Mouse (Mus musculus) thymus, postnatal 4 days (tissue): ENCODE data around the gene Fn3krp.

Experiments used
- DNase-seq: peaks from one replicate; pipeline ENCODE4 v3.0.0; 2021

The Fn3krp gene

GRCm38 (mm10) chr11:121420830-121421552 is at the start of gene Fn3krp:
Gene Fn3krp, plus strand, starts transcription at chr11:121421401.
- DNase-seq, result peak; percentile 100

DNA sequence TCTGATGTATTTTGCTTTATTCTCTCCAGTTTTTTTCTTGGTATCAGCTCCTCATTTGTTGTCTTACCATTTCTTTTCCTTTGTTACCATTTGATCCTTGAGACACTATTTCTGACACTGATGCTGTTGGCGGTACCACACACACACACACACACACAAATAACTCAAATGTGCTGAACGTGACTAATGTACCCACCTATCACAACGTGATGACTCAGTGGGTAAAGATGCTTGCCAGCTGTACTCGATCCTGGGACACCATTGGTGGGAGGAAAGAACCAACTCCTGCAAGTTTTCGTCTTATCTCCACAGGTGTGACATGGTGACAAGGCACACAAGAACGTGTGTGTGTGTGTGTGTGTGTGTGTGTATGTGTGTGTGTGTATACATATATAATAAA is 47.9 kb upstream of the Fn3krp start:
- DNase-seq, result no peak

GRCm38 (mm10) chr11:121378644-121379043 is 42.6 kb upstream of the Fn3krp start:
- DNase-seq, result no peak

DNA sequence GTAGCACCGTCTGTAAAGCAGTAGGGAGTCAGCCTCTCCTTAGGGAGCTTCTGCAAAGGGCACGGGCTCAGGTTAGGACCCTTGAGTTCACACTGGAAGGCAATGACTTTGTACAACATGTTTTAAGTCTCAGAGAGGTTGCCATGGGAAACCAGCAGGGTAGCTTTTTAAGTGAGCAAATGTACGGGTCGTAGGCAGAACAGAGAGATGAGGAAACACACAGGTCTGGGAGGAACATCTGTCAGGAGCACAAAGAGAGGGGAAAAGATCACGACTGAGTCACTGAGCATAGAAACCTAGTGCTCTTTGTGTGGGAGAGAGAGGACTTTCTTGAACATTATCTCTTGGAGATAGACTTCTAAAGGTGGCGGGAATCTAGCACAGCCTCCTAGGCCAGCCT is 40.9 kb upstream of the Fn3krp start:
- no peak for DNase-seq

DNA sequence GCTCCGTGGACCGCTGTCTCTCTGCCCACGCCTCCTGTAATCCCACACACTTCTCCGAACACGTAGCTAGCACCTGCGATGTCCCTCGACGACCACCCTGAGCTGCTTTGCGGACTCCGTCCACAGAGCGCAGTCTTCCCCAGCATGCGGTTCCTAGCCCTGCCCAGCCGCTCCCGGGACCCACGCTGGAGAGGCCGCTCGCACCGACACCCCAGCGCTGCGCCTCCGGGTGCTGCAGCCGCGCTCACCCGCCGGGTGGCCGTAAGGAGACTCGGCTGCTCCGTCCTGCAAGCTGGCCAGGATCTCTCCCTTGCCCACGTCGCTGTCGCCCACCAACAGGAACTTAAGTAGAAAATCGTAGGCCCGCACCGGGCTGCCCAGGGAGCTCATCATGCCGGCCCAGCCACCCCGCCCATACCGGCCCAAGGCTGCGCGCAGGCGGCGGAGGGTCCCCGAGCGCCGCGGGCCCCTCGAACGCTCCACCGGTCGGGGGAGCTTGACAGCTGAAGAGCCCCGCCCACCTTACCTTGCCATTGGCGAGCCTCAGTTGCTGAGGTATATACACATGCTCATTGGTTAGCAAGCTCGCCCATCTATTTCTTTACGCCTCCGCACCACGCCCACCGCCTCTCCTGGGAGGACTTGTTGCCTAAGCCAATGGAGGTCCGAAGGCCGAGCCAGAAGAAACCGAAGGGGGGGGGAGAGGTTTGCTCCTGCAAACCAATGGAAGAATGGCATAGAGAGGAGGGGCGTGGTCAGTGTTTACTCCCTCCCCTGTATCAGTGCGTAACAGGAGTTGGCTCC is 33.2 kb upstream of the Fn3krp start, which contains the start of gene Rab40b:
Gene Rab40b (minus strand): TSS at position 502 of the 804 bp plus-strand sequence.
- peak; percentile 78 for DNase-seq

- DNase-seq, result no peak
These were observed 32.7 kb upstream of the Fn3krp start for GRCm38 (mm10) chr11:121388554-121388945.

- DNase-seq, result no peak
These were observed 30.4 kb upstream of the Fn3krp start for GRCm38 (mm10) chr11:121390793-121391192.

- no peak for DNase-seq
These were observed 28.8 kb upstream of the Fn3krp start for GRCm38 (mm10) chr11:121392405-121392804.

GRCm38 (mm10) chr11:121407366-121408155 is 13.6 kb upstream of the Fn3krp start:
- no peak for DNase-seq

DNA sequence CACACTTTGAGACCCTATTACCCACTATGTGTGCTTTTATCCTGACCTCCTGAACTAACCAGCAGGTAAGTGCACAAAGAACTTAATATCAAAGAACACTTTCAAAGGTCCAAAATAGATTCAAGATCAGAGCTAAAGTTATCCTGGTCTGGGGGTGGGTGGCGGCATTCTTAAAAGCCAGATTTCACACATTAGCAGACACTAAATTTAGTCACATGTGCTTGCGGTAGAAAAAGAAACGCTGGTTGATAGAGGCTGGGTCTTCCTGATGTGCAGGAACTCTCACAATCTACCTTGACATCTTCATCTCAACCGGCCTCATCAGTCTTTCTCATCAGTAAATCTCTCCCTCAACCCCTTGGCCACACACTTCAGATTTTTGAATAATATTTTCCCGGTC is 6.4 kb upstream of the Fn3krp start:
- DNase-seq, result no peak

DNA sequence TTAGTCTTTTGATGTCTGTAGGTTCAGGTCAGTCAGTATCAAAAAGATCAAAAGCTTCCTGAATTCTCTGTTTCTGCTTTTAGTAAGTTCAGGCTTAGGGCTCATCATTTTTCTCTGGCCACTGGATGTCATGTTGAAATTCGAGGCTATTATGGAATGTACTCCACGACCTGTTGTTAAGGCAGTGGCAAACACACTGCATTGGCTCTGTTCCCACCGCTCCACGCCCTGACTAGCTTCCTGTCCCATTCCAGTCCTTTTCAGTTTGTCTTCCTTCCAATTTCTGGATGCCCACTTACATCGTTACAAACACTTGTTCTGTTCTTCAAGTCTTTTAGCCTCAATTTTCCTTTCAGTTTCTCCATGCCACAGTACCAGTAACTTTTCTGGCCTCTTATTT is 5.8 kb upstream of the Fn3krp start:
- no peak for DNase-seq

DNA sequence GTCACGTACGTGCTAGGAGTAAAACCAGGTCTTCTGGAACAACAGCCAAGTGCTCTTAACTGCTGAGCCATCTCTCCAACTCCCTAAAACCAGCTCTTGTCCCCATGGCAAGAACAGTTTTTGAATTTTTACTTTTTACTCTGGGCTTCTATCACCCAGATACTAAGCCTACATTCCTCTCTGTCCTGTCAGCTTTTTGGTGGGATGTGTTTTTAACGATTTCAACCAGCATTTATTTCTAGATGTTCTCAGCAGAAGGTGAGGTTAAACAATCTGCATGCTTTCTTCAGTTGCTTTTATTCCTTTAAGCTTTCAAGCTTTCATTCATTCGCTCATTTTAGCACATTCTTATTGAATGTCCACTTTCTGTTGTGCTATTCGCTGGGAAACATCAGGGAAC is 3.2 kb upstream of the Fn3krp start:
- DNase-seq, result no peak

GRCm38 (mm10) chr11:121418932-121419331 is 2.3 kb upstream of the Fn3krp start:
- no peak for DNase-seq

GRCm38 (mm10) chr11:121420379-121420778 is 822 bp upstream of the Fn3krp start:
- no peak for DNase-seq

DNA sequence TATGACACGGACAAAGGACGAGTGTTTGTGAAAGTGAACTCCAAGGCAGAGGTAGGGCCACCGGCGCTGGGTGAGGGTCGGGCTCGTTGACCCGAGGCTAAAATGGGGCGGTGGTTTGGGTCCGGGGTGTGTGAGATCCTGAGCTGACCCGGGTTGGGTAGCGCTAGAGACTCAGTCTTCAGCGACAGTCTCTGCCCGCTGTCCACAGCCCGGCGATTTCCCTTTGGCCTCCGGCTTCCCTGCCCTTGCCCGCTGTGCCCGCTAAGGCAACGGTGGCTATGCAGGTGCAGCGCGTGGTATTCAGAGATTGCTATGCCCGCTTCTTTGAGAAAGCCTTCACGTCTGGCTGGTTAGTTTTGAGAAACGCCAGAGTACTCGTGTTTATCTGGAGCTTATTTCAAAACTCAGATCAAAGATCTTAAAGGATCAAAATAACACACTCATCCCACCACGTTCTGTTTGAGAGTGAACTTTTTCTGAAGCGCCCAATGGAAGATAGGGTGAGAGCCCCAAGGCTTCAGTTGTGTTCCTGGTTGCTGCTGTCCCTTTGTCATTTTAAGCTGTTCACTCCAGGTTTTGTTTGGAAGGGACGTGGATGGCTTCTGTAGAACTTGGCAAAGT is 462 bp downstream of the Fn3krp start:
- DNase-seq, result no peak

DNA sequence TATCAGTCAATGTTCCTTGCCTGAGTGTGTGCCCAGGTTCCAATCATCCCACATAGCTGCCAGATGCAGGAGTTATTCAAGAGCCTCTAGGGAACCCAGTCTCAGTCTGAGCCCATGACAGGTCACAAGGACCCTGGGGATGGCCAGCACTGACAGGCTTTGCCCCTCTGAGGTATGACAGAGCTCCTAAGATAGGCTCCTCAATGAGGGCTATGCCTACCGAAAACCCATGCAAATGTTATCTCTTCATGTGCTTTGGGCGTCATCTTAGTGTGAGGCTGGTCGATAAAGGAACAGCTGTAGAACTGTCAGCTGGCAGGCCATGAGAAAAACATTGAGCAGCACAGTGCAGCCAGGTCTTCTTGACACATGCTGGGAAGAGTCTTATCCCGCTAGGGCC is 12.2 kb downstream of the Fn3krp start:
- DNase-seq, result no peak

- peak; percentile 99 for DNase-seq
These were observed 13.3 kb downstream of the Fn3krp start, which contains the start of gene Fn3k for GRCm38 (mm10) chr11:121434156-121435155. Gene Fn3k, plus strand, starts transcription at chr11:121434913.

GRCm38 (mm10) chr11:121437236-121437635 is 16.0 kb downstream of the Fn3krp start:
- DNase-seq, result no peak

GRCm38 (mm10) chr11:121439686-121440292 is 18.6 kb downstream of the Fn3krp start:
- DNase-seq, result no peak

- no peak for DNase-seq
These were observed 20.5 kb downstream of the Fn3krp start for GRCm38 (mm10) chr11:121441653-121442052.

- DNase-seq, result no peak
These were observed 20.9 kb downstream of the Fn3krp start for GRCm38 (mm10) chr11:121442076-121442475.
